Mouse (Mus musculus): Measurements from ENCODE around the gene Unc13b. TPM values are rescaled to one million over a fixed set of nuclear protein-coding genes. Genes with fewer than 3 reads are reported as not detected.
A peak's percentile ranks its signal among the peaks of the same experiment; 100 is the strongest.

Gene Unc13b
- total RNA-seq, 1 experiment from 2014 or later = 0.82 TPM

- peak; percentile 97 for ATAC-seq (replicated peaks; ENCODE audit: low read depth, poor library complexity, severe bottlenecking)
Observed at GRCm38 (mm10) chr4:43266623-43267322, 208.0 kb downstream of the Unc13b start, which contains the start of gene Atp8b5. Atp8b5 (plus strand) TSS chr4:43267159.

- 0 out of 2 replicates have a peak, but pooled peaks have one; percentile 6 for ATAC-seq (replicated peaks; ENCODE audit: low read depth, poor library complexity, severe bottlenecking)
Observed at GRCm38 (mm10) chr4:43267323-43267658, 208.5 kb downstream of the Unc13b start.

GRCm38 (mm10) chr4:43285476-43285875 lies 226.7 kb downstream of the Unc13b start:
- no peak for ATAC-seq (replicated peaks; ENCODE audit: low read depth, poor library complexity, severe bottlenecking)

- peak; percentile 98 for ATAC-seq (replicated peaks; ENCODE audit: low read depth, poor library complexity, severe bottlenecking)
Observed at GRCm38 (mm10) chr4:43287305-43287704, 228.6 kb downstream of the Unc13b start.

GRCm38 (mm10) chr4:43294001-43294400 lies 235.2 kb downstream of the Unc13b start:
- no peak for ATAC-seq (replicated peaks; ENCODE audit: low read depth, poor library complexity, severe bottlenecking)

- no peak for ATAC-seq (replicated peaks; ENCODE audit: low read depth, poor library complexity, severe bottlenecking)
Observed at GRCm38 (mm10) chr4:43309696-43310338, 251.1 kb downstream of the Unc13b start.

Other genes starting within 250 kb of the Unc13b start
- gene Fam205a1, start 205.1 kb upstream of the Unc13b start, total RNA-seq (2017) = not detected in 2 replicates
- gene Gm12394, start 202.2 kb upstream of the Unc13b start, total RNA-seq (2017) = not detected in 2 replicates
- gene Fam205c, start 184.7 kb upstream of the Unc13b start, total RNA-seq (2017) = not detected in 2 replicates
- 0.05 and 0.27 TPM in 2 replicates for gene Phf24, start 142.3 kb upstream of the Unc13b start, total RNA-seq (2017)
- gene Dnajb5, start 109.1 kb upstream of the Unc13b start, total RNA-seq (2017) = 1.2 and 1.4 TPM in 2 replicates
- 0.41 TPM in 1 of 2 replicates, not detected in the other for gene 1700022I11Rik, start 89.3 kb upstream of the Unc13b start, total RNA-seq (2017)
- 261 and 292 TPM in 2 replicates for gene Vcp, start 58.4 kb upstream of the Unc13b start, total RNA-seq (2017)
- gene Fancg, start 48.4 kb upstream of the Unc13b start, total RNA-seq (2017) = 15.4 and 20.2 TPM in 2 replicates
- 7.9 and 12.2 TPM in 2 replicates for gene Pigo, start 33.1 kb upstream of the Unc13b start, total RNA-seq (2017)
- gene Stoml2, start 27.2 kb upstream of the Unc13b start, total RNA-seq (2017) = 94.0 and 136 TPM in 2 replicates
- 0.29 and 1.3 TPM in 2 replicates for gene Fam214b, start 12.7 kb upstream of the Unc13b start, total RNA-seq (2017)
- gene Atp8b5, start 208.2 kb downstream of the Unc13b start, total RNA-seq (2017) = 0.82 and 1.2 TPM in 2 replicates

Data from common myeloid progenitor, adult 5-6 weeks (primary cell).